Mouse (Mus musculus): ENCODE results near the gene Rps19bp1. TPM values are rescaled to one million over a fixed set of nuclear protein-coding genes. Genes with fewer than 3 reads are reported as not detected.

Gene Rps19bp1
- total RNA-seq, 4 experiments from 2014 or later = 32.5 to 39.3 (median 38.4) TPM

DNA sequence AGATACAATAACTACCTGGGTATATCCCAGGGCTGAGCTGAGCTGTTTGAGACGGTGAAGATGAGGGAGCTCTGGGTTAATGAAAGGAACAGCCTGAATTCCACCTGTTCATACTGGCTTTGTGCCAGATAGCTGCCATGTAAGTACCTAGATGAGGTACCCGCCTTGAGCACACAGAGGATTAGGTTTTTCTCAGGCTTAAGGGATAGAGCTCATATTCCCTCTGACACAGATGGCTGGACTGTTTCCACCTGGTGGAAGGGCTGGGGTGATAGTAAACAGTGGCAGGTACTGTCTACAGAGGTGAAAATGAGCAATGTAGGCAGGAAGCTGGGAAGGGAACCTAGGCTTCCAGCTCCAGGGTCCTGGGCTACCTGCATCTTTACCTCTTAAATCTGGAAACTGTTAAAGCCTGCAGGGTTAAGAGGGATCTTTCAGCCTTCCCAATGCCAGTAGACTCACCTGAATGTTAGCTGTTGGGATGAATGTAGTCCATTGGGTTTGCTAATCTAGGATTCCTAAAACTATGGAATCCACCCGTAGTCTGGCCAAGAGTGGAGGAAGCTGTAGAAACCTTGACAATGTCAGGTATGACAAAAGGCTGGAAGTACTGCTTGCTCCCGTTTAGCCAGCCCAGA lies 6.4 kb downstream of the Rps19bp1 start:
- DNase-seq (ENCODE audit: low spot score in 2 of 2) = no peak

DNA sequence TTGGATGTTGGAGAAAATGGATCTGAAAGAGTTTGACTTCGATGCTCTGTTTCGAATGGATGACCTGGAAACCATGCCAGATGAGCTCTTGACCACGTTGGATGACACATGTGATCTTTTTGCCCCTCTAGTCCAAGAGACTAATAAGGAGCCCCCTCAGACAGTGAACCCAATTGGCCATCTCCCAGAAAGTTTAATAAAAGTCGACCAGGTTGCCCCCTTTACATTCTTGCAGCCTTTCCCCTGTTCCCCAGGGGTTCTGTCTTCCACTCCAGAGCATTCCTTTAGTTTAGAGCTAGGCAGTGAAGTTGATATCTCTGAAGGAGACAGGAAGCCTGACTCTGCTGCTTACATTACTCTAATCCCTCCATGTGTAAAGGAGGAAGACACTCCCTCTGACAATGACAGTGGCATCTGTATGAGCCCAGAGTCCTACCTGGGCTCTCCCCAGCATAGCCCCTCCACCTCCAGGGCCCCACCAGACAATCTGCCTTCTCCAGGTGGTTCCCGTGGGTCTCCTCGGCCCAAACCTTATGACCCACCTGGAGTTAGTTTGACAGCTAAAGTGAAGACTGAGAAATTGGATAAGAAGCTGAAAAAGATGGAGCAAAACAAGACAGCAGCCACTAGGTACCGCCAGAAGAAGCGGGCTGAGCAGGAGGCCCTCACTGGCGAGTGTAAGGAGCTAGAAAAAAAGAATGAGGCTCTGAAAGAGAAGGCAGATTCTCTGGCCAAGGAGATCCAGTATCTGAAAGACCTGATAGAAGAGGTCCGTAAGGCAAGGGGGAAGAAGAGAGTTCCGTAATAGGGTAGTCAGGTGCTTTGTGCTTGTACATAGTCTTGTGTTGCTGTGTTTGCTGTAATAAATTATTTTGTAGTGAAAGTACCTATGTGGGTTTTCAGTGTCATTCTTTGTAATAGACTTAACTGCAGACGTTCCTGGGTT lies 7.2 kb downstream of the Rps19bp1 start:
- DNase-seq (ENCODE audit: low spot score in 2 of 2) = no peak

DNA sequence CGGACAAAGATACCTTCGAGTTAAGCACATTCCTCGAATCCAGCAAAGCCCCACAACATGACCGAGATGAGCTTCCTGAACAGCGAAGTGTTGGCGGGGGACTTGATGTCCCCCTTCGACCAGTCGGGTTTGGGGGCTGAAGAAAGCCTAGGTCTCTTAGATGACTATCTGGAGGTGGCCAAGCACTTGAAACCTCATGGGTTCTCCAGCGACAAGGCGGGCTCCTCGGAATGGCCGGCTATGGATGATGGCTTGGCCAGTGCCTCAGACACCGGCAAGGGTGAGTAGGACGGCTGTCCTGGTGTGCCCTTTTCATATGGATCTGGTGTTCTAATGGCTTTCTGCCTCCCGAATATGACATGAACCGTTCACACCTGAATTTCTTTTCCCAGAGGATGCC lies 7.9 kb downstream of the Rps19bp1 start:
- peak in 1 of 2 experiments; percentile 28 for DNase-seq (ENCODE audit: low spot score in 2 of 2)

DNA sequence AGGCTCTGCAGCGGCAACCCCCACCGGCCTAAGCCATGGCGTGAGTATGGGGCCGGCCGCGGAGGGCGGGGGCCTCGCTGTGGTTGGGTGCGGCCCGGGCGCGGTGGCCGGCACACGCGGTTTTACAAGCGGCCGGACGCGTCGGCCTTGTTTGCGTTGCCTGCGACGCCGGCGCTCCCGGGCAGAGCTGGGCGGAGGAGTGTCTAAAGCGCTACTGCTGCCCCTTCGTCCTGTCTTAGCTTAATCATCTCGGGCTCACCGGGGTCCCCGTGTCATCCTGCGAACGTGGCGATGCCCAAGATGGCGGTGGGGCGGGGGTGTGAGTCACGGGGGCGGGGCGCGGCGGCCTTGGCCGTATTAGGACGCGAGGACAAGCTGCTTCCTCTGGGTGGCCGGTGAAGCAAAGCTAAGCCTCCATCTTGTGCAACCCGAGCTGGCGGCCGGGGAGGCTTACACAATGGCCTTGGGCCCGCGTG lies 8.4 kb downstream of the Rps19bp1 start:
- peak; percentile 27 to 58 for DNase-seq (ENCODE audit: low spot score in 2 of 2)

DNA sequence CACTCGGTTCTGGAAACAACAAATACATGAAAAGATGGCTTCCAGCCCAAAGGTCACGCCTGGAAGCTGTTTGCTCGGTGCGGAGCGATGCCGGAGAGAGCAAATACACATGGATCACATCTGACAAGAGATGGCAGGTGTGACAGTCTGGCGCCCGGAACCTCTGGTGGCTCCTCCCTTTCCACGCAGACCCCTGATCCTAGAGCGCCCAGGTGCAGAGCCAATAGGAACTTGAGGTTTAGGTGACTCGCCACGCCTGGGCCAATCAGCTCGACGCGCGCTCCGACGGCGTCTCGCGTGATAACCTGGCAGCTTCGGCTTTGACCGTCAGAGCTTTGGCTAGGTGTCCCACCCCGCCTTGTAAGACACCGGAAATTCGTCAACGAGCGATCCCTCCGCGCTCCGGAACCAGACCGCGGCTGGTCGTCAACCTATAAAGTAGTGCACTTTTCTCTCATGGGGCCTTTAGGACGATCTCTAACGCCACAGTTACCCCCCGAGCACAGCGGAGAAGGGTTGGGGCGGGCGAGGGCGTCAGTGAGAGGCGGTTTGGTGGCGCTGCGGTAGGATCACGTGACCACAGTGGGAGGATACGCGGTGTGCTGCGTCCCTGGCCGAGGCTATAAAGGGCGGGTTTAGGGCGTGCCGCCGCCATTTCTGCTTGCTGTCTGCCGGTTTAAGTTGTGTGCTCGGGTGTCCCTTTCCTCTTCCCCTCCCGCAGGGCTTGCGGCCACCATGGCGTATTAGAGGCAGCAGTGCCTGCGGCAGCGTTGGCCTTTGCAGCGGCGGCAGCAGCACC lies 9.1 kb downstream of the Rps19bp1 start, which contains the start of gene Atf4:
Atf4 (plus strand) TSS at position 338 of the 799 bp plus-strand sequence.
- DNase-seq (ENCODE audit: low spot score in 2 of 2) = peak; percentile 97 to 99

DNA sequence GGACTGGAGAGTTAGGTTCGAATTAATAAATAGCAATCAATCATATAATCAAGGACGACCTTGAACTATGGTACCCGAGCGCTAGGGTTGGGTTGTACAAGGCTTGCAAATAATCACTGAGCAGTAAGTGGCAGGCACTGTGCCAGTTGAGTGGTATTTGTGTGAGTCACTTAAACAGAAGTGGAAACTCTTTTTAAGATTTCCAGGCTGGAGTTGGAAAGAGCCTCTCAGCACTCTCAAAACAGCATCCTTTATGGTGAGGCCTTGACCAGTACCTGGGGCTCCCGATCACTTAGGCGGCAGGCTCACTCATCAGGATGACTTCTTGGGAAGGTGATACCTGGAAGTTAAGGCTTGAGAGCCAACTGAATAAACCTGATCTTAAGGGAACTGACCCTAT lies 9.9 kb downstream of the Rps19bp1 start:
- no peak for DNase-seq (ENCODE audit: low spot score in 2 of 2)

DNA sequence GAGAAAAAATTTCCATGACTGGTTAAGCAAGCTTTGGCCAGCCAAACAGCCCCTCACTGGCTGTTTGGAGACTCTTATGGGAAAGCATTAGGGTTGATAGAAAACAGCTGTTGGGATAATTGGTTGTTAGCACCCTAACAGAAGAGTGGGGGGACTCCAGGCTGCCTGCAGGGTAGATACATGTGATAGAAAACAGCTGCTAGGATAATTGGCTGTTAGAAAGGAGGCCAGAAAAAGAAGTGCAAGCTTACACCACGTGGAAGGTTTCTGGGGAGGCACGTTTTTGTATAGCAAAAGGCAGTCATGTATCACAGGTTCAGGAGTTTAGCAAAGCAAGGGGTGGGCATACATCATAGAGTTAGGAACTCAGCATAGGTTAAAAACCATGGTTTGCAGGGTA lies 10.6 kb downstream of the Rps19bp1 start:
- DNase-seq (ENCODE audit: low spot score in 2 of 2) = no peak

- no peak for DNase-seq (ENCODE audit: low spot score in 2 of 2)
These were observed 13.5 kb downstream of the Rps19bp1 start for GRCm38 (mm10) chr15:80250586-80250985.

DNA sequence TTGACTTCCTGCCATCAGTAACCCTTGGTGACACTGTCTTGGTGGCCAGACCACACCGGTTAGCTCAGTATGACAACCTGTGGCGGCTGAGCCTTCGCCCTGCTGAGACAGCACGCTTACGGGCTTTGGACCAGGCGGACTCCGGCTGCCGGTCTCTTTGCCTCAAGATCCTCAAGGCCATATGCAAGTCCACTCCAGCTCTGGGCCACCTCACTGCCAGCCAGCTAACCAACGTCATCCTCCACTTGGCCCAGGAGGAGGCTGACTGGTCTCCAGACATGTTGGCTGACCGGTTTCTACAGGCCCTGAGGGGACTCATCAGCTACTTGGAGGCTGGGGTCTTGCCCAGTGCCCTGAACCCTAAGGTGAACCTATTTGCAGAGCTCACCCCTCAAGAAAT lies 14.4 kb downstream of the Rps19bp1 start:
- no peak for DNase-seq (ENCODE audit: low spot score in 2 of 2)

DNA sequence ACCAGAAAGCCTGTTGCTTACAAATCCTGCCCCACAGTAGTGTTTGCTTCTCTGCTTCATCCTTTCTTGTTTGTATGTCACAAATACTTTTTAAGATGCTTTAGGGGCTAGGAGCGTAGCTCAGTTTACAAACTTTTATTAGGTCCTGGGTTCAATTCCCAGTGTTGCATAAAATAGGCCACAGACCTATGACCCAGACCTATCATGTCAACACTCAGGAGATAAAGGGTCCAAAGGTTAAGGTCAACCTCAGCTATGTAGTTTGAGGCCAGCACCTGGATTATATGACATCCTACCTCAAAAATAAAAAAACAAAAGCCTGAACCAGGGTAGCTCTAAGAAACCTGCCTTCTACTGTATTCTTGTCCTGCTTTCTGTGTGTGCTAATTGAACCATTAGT lies 15.5 kb downstream of the Rps19bp1 start:
- DNase-seq (ENCODE audit: low spot score in 2 of 2) = no peak

GRCm38 (mm10) chr15:80248135-80248534 lies 16.0 kb downstream of the Rps19bp1 start:
- no peak for DNase-seq (ENCODE audit: low spot score in 2 of 2)

- DNase-seq (ENCODE audit: low spot score in 2 of 2) = no peak
These were observed 28.6 kb downstream of the Rps19bp1 start, which contains the start of gene AC140267.1 for GRCm38 (mm10) chr15:80235535-80235934. Gene AC140267.1 (plus strand): TSS chr15:80235835.

DNA sequence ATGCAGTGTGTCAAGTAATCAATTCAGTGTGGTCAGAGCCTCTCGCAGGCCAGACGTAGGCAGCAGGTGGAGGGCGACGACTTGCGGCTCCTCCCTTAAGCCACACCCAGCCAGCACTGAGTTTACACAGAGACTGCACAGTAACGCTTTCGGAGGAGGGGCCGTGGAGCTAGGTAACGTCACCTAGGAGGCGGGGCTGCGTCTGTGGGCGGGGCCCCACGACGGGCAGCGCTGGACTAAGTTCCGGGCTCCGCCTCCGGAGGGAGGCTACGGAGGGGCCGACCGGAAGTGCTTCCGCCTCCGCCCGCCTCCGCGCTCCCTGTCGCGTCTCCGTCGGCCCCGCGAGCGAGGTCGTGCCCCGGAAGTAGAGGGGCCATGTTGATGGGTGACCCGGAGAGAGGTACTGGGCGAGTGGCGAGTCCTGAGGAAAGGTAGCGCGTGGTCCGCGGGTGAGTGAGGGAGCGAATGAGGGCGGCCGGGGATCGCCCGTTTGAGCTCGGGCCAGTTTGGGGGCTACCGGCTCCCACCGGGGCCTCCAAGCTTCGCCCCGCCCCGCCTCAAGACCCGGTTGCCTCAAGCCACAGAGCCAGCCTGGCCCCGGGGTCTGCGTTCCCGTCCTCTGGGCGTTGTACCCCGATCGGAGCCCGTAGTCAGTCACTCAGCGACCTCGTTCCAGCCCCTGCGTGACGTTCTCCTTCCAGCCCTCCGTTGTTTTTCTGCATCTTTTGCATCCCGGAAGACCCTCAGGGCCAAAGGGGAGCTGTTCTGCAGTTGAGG lies 30.2 kb downstream of the Rps19bp1 start, which contains the start of gene Mief1:
Mief1 (plus strand) TSS at position 286 of the 777 bp plus-strand sequence.
- peak; percentile 91 to 98 for DNase-seq (ENCODE audit: low spot score in 2 of 2)

- DNase-seq (ENCODE audit: low spot score in 2 of 2) = no peak
These were observed 31.1 kb downstream of the Rps19bp1 start for GRCm38 (mm10) chr15:80233053-80233452.

DNA sequence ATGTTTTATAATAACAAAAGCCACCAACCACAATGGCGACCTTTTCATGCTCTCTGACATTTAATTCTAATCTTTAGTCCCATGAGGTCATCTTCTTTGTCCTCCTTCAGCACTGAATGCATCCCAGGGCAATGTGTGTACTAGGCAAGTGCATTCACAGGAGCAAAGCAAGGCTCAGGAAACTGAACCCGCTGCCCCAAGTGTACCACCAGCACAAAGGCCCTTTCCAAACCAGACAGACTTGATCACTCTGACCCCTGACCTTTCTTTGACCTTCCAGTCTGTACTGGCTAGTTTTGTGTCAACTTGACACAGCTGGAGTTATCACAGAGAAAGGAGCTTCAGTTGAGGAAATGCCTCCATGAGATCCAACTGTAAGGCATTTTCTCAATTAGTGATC lies 31.8 kb downstream of the Rps19bp1 start:
- DNase-seq (ENCODE audit: low spot score in 2 of 2) = no peak

GRCm38 (mm10) chr15:80228071-80228800 lies 35.9 kb downstream of the Rps19bp1 start:
- no peak for DNase-seq (ENCODE audit: low spot score in 2 of 2)

DNA sequence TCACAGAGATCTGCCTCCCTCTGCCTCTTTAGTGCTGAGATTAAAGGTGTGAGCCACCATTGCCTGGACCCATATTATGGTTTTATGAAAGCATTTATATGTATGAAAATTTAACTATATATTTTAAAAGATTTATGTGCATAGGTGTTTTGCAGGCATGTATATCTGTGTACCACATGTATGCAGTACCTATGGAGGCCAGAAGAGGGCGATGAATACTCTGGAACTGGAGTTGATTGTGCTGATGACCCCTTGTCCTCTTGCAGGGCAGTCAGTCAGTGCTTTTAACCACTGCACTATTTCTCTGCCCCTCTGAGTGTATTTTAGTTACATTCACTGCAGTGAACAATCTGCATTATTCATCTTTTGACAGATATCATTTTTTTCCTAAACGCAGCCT lies 38.3 kb downstream of the Rps19bp1 start:
- no peak for DNase-seq (ENCODE audit: low spot score in 2 of 2)

- DNase-seq (ENCODE audit: low spot score in 2 of 2) = no peak
These were observed 38.9 kb downstream of the Rps19bp1 start for GRCm38 (mm10) chr15:80225208-80225607.

GRCm38 (mm10) chr15:80223751-80224150 lies 40.4 kb downstream of the Rps19bp1 start:
- DNase-seq (ENCODE audit: low spot score in 2 of 2) = no peak

DNA sequence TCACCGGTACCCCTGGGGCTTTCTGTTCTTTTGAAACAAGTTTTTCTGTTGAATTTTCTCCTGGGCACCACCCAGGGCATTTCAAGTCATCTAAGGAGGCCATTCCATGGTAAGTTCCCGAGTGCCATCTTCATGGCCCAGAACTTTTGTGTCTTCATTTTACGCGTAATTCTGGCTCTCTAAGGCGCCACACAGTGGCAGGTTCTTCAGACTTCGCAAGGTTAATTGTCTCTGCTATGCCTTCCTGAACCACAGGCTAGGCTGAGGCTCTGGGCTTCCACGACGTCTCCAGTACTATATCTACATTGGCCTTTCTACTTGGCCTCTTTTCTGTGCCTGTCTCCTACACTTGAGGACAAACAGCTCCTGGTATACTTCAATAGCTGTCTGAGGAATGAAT lies 43.1 kb downstream of the Rps19bp1 start:
- DNase-seq (ENCODE audit: low spot score in 2 of 2) = no peak
